Mouse (Mus musculus): ENCODE results near the gene Pigv.
"Not testable (repeated sequence)": the region's sequence is repeated elsewhere in the genome, so short reads cannot be mapped to it uniquely, and the experiment has no call there.

Pigv gene

DNA sequence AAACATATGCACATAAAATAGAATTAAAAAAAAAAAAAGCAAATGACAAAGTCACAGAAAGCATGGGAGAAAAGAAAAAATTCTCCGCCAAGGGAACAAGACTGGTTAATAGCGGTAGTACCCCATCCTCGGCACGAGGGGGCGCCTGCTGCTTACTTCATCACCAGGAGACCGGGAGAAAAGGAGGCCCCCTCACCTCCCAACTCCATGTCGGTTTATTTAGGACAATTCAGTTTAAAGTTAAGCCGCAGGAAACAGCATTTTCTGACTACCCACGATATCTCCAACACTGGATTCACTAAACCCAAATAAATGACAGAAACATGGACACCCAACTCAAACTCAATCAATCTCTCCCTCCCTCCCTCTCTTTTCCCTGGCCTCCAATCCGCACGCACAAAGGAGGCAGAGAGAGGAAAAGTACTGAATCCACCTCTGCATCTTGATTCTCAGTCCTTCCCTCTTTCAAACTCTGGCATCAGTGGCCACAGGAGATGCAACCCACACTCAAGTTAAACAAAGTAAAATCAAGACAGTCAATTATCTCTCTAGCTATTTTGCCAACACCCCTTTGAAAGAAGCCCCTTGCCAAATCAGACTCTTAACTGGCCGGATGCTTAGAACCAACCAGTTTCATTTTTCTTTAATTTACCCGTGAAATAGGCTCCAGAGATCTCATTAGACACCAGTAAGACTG is 1.1 kb downstream of the Pigv start:
- peak; percentile 86 to 92 for DNase-seq

DNA sequence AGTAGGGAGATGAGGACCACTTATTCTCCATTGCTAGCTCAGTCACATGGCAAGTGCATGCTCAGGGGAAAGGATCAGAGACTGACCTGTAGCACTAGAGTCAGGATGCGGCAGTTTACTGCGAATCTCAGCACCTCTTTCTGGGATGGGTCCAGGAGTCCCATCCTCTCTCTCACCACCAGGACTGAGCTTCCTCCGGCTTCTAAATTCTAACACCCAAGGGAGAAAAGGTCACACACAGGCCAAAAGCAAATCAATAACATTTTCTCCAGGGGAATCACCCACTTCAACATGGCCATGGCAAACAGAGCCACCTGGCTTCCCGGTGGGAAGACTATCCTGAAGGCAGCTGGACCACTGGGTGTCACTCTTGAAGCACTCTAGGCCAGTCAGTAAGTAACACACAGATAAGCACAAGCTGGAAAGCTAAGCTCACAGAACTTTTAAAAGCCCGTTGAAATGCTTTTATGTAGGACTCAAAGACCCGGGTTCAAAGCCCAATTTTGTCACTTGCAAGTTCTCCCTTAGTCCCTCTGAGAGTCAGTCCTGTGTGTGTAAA is 2.7 kb downstream of the Pigv start:
- peak in 1 of 2 experiments; percentile 35 for DNase-seq

DNA sequence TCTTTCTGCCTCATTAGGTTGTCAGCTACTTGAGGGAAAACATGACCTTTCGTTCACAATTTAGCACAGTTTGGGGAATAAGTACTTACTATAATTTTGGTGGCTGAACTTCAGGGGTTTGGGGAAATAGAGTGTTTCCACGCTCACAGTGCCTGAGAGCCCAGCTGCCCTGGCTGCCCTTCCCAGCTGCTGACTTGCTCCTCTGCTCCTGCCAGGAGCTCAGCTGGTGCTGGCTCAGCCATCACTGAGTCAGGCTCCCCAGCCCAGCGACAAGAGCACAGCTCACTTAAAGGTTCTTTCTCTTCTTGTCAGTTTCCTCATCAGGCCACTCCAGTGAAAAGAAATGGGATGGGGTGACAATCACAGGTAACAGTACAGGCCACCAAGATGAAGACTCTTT is 3.9 kb downstream of the Pigv start:
- DNase-seq, result no peak

DNA sequence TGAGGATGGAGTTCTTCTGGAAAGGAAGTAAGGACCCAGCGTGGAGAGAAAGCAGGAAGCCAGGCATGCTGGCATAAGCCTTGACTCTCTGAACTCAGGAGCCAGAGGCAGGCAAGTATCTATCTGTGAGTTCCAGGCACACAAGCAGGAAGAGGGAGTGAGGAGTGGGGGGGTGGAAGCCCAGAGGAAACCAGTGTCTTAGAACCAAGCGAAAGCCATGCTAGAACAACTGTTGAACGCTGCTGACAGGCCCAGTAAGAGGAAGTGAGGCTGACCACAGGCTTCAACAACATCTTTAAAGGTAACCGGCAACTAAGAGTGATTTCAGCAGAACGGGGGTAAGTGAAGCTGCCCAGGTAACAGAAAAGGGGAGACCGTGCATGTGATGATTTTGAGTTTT is 6.2 kb downstream of the Pigv start:
- DNase-seq, result no peak

DNA sequence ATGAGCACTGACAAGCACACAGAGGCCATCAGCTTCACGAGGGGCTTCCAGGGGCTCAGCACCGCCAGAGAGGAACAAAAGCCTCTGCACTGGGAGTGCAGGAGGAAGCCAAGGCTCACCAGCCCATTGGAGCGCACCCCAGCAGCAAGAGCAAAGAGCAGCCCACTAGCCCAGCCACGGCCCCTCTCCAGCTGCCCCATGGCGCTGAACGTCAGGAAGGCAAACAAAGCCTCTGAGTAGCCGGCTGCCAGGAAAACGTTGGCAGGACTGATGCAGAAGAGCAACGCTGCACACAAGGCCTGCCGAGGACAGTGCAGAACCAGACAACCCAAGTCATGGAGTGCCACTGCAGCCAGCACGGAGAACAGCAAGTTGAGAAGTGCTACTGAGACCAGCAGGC is 7.3 kb downstream of the Pigv start:
- no peak for DNase-seq

DNA sequence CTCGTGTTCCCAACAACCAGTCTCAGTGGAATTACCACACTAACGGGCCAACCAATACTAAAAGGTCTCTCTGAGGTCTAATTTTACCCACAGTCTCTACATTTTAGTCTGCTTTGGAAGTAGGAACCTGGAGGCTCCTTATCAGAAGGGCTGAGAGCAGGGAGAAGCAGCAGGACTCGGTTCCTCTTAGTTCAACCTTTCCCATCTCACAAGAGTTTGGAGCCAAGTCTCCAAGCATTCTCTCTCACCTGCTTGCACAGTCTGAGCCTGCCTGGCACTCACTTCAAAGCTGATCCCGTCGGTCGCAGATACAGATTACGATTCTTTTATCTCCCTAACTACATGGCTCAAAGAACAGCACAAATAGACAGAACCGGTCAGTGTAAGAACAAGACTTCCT is 9.5 kb downstream of the Pigv start:
- DNase-seq, result no peak

DNA sequence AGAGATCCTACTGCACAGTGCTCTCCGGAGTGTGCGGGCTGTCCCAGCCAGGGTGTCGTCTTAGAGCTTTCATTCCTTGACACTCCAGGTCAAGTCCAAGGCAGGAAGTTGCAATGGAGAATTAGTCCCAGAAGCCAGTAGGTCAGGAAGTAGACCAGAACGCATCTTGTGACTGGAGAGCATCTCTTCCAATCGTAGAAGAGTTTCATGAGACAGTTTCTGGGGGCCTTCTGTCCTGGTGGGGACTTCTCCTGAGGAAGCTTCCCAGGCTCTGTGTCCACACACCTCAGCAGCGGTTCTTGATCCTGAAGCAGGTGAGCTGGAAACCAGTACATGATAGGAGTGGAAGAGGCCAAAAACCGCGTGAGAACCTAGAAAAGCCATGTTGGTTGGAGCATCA is 10.0 kb downstream of the Pigv start:
- no peak for DNase-seq

DNA sequence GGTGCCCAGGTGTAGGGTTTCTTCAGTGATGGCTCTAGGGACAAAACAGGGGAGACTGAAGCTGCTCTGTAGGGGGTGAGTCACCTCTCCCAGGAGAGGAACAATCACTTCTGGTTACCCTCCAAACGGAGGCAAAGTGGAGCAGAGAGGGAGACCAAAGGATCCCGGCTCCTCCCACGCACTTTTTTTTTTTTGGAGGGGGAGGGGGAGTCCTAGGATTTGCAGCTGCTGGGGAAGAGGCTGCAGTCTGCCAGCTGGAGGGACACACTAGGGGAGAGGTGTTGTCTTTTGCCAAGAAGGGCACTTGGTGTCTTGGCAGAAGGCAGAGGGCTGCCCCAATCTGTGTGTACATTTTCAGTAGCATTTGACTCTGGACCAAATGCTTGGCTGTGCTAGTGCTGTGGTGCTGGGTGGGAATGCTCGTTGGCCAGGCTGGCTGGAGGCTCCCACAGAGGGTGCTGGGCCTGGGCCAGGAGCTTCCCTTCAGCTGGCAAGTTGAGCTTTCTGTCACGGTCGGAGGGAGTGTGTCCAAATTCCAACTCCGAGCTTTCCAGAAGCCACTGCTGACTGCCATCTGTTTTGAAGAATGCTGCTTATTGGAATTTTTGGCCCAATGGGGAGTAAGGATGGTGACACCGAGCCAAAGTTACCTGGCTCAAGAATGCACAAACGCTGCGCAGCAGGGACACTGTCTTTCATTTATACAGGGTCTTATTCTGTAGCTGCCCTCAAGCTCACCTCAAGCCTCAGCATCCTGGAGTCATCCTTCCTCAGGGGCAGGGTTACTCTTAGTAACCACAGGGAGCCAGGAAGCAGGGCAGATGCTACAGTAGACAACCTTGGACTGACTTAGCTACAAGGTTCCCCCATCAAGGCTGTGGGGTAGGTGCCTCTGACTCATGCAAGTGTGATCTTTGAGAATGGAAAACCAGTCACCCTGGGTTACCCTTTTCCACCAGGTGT is 12.0 kb downstream of the Pigv start:
- DNase-seq, result peak; percentile 94 to 96

DNA sequence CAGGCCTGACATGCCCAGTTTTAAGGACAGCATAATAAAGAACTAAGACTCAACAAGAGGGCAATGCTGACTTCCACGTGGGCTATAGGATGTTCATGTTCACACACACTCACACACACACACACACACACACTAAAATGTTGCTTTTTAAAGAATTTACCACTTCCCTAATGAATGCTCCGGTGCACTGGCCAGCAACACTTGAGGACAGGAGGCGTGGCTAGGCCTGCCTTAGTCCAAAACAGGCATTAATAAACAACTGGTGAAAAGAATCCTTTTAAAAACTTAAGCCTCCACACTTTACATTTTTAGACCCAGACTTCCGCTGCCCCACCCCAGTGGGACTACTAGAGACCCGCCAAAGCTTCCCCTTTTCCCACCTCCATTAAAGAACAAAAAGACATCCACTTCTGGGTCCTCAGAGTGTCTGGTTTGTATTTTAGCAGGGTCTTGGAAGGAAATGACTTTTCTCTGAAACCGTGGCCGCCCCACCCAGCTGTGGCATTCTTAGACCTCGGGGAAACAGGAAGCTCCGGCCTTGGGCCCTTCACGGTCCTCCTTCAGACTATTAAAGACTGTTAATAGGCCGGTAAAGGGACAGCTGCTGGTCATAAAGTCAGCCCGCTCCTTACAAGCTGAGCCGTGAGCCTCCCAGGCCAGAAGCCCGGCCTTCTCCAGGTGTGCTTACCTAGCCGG is 12.8 kb downstream of the Pigv start:
- DNase-seq, result no peak

DNA sequence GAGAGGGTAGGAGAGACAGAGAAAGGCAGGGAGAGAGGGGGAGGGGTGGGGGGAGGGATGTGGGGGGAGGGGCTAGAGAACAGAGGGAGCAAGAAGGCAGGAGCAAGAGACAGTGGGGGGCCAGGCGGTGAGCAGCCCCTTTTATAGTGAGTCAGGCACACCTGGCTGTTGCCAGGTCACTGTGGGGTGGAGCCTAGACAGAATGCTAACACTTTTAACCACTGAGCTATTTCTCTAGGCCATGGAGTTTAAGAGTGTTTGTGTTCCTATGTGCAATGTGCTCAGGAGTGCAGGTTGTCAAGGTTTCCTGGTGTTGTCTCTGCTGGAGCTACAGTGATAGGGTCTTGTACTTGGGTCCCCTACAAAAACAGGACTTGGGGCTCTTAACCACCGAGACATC is 13.7 kb downstream of the Pigv start:
- DNase-seq, result no peak

DNA sequence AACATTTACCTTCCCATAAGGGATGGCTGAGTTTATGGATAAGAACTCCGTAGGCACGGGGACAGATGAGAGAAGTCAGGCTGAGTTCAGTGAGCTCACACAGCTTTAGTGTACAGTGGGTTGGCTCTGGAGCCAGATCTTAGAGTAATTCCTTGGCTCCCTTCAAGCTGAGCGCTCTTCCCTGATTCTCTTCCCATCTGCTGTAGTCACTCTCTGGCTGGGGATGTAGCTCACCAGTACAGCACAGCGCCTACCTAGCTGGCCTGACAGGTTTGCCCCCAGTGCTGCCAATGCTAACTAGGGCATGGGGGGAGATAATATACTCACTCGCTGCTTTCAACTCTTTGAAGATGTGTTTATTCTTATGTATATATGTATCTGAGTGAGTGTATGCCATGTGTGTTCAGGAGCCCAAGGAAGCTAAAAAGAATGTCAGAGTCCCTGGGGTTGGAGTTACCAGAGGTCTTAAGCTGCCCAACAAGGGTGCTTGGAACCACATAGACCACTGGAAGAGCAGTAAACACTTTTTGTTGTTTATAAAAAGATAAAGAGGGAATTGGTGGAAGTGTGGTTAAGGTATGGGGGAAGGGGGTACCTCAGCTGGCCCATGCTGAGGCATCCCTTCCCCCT is 14.5 kb downstream of the Pigv start:
- no peak for DNase-seq

DNA sequence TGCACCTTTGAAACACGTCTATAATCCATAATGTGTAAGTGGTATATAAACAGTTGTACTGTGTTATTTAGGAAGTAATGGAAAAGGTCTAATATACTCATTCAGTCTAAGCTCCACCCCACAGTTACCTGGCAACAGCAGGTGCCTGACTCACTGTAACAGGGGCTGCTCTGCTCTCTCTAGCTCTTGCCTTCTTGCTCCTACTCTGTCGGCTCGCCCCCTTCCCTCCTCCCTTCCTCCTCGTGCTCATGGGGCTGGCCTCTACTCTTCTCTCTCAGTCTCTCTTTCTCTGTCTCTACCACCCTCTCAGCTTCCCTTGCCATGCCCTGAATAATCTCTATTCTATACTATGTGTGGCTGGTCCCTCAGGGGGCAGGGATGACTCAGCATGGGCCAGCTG is 15.4 kb downstream of the Pigv start:
- no peak for DNase-seq

DNA sequence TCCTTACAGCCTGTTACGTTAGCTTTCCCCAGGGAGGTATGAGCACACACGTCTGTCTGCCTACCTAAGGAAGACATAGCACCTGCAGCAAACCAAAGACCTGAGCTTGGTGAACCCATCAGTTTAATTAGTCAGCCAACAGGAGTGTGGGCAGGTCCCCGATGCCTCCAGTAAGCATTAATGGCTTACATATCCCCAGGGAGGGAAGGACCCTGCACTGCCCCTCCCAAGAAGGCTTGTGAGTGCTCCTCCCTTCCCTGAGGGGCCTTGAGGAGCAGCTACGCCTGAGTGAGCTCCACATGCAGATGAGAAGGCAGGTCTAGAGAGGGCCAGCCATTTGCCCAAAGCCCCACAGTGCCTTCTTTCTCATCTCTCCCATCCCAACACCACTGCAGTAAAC is 16.2 kb downstream of the Pigv start:
- no peak for DNase-seq

DNA sequence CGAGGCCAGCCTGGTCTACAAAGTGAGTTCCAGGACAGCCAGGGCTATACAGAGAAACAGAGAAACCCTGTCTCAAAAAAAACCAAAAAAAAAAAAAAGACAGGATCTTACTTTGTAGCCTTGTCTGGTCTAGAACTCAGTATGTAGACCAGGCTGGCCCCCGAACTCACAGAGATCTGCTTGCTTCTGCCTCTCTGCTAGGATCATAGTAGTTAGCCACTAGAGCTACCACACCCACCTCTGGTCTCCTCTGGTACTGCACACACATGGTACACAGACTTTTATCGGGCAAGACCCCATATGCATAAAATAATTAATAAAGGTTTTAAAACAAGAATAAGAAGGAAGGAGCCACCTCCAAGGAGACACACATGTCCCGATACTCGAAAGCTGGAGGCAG is 18.4 kb downstream of the Pigv start:
- DNase-seq, result not testable (repeated sequence)

DNA sequence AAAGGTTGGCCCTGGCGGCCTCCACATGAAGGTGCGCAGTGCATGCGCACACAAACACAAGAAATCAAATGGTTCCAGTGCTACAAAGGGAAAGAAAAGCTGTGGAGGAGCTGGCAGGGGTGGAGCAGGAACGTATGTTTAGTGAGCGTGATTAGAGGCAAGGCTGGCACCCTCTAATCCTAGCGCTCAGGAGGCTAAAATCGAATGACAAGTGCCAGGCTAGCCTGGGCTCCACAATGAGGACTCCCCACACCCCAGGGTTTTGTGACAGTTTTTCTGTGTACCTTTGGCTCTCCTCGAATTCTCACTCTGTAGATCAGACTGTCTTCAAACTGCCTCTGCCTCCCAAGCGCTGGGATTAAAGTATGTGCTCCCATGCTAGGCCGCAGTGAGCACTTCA is 19.7 kb downstream of the Pigv start:
- DNase-seq, result no peak

DNA sequence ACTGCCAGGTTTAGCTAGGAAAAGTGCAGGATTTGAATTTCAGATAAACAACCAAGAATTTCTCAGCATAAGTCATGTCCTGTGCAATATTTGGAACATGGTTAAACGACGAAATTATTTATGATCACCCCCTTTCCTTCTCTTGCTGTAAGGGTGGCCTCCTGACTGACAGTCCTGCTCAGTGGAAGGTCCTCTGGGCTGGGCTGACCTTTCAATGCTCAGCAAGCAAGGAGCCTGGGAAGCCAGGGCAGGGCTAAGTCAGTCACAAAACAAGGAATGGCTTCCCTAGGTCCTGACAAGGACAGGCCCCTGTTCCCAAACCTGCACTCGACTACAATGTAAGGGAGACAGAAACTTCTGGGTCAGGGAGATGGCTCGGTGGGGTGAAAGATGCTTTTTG is 20.5 kb downstream of the Pigv start:
- no peak for DNase-seq

DNA sequence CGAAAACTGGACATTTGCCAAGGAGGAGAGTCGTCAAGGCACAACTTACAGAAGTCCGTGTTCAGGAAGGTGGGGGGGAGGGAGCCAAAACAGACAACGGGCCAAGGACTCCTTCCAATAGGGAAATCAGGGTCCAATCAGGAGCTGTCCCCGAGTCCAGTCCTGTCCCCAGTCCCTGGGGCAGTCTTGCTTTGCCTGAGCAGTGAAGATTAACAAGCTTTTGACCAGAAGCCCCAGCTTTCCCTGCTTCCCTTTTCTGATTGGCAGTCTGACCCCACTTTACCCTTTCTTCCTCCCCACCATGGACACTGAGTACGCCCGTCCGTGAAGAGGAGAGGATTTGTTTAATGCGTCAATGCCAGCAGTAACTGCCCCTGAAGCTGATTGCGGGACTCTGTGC is 21.0 kb downstream of the Pigv start:
- DNase-seq, result no peak

DNA sequence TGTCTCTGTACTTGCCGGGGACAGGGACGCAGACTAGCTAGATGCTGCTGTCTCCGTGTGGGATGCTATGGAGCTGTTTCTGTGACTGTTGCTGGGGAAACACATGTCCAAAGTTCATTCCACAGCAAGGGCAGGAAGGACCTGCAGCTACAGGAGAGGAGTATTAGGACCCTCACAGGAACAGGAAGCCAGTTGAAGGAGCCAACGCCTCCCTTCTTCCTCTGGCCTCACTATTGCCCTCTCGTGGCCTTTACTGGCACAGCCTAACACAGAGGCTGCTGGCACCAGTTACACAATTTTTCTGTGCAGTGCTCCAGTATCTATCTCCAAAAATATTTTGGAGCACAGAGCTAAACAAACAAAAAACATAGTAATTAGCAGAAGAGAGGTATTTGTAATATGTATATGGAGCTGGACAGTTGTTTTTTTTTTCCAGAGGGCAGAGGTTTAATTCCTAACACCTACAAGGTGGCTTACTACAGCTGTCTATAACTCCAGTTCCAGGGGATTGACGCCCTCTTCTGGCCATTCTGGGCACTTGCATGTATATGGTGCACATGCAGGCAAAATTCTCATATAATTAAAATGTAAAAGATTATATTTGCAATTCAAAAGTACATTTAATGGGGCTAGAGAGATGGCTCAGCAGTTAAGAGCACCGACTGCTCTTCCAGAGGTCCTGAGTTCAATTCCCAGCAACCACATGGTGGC is 22.3 kb downstream of the Pigv start, which contains the start of gene Zdhhc18:
Gene Zdhhc18, minus strand, starts transcription at position 166 of the 711 bp plus-strand sequence.
- peak; percentile 79 to 80 for DNase-seq

DNA sequence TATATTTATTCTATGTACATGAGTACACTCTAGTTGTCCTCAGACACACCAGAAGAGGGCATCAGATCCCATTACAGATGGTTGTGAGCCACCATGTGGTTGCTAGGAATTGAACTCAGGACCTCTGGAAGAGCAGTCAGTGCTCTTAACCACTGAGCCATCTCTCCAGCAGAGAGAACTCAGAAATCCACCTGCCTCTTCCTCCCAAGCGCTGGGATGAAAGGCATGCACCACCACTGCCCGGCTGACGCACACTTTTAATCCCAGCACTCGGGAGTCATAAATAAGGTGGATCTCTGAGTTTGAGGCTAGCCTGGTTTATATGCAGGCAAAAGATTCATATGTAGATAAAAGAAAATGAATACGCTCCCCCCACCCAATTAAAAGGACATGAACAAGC is 23.0 kb downstream of the Pigv start:
- not testable (repeated sequence) for DNase-seq

DNA sequence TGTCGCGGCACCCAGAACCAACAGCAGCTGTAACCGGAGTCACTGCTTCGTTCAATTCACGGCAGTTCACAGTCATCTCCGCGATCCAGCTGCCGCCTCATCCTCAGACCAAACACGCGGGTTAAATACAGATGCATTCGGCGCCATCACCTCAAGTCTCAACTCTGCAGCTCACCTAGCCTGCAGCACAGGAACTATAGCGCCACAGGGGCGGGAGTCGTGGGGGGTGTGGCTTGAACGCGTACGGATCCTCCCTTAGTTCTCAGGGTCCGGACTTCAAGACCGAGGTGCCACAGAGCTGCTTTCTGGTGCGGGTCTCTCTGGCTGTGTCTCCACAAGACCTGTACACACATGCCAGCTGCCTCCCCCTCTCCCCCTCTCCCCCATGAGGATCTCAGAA is 26.8 kb downstream of the Pigv start:
- no peak for DNase-seq

DNA sequence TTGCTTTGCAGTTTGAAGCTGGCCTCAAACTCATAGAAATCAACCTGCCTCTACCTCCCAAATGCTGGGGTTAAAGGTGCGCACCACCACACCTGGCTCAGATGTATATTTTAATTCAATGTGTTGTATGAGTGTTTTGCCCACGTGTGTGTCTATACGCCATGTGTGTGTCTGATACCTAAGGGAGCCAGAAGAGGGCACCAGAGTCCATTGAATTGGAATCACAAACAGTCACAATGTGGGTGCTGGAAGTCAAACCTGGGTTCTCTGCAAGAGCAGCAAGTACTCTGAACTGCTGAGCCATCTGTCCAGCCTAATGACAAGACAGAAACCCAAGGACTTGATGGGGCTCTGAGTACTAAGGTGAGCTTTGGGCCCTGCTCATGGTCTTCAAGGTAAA is 27.3 kb downstream of the Pigv start:
- DNase-seq, result no peak

DNA sequence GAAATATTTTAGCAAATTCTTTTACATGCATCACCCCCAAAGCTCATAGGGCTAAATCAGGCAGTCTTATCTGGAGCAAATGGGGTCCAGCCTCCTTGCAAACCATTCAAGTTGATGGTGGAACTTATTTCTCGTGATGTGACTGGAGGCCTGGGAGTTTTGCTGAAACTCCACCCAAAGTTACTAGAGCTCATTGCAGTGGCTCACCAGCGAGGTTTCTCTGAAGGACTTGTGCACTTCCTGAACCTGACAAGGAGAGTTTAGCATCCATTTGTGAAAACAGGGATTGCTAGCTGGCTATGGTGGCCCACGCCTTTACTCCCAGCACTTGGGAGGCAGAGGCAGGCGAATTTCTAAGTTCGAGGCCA is 38.4 kb downstream of the Pigv start:
- no peak for DNase-seq
